Mouse (Mus musculus) heart, postnatal 14 days (tissue): ENCODE results near the gene Zfp950. TPM values are rescaled to one million over a fixed set of nuclear protein-coding genes. Genes with fewer than 3 reads are reported as not detected.

Experiments used
- DNase-seq, 2 experiments: peaks; one replicate each; pipeline ENCODE4 v3.0.0; 2021 to 2022
- intact Hi-C: fragments of 180-260 bp; cut with DNase I; formaldehyde crosslinking; loops from one replicate; pipeline ENCODE4 v1.15.1; 2025
- total RNA-seq, 2 experiments: library from RNA; stranded (reverse); gene quantifications; 2 replicates each; pipeline ENCODE4 v1.2.3; 2021

Zfp950 gene
- total RNA-seq, 2 experiments from 2014 or later = 9.9 to 14.8 TPM

GRCm38 (mm10) chr19:61065011-61065410, 75.6 kb downstream of the Zfp950 start:
- DNase-seq = no peak
- intact Hi-C loops = loop anchor here (2.0 kb wide), 1 partner anchor 176 kb away; the partner anchor contains the start of gene Grk5

GRCm38 (mm10) chr19:61064386-61064785, 76.3 kb downstream of the Zfp950 start:
- intact Hi-C loops = loop anchor here (2.0 kb wide), 1 partner anchor 176 kb away; the partner anchor contains the start of gene Grk5
- no peak for DNase-seq

GRCm38 (mm10) chr19:61057581-61057980, 83.1 kb downstream of the Zfp950 start:
- DNase-seq = no peak
- intact Hi-C loops = no loop called here

DNA sequence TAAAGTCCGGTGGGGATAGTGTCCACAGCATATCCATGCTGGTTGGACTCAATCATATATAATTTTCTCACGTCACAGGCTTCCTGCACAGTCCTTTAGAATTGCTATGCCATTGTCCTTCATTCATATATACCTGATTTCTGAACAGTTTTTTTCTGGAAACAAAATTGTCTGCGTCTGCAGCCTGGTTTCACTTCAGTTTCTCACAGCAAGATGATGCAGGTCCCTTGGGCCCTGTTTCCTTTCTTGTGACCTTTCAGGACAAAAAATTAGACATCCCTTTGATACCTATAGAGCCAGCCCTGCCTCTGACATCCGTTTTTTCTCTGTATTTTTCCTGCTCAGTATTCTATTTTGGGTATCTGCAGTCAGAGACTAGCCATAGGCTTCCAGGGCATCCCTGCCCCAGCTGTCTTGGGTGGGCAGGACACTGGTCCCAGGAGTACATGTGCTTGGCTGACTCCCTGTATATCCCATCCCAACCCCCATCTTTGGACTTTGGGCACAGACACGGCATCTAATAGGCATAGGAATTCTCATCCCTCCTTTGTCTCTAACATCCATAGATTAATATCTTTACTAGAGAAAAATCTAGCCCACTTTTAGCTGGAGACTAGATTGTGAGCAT, 83.7 kb downstream of the Zfp950 start:
- intact Hi-C loops = no loop called here
- DNase-seq = no peak

GRCm38 (mm10) chr19:61052786-61053185, 87.9 kb downstream of the Zfp950 start:
- no peak for DNase-seq
- intact Hi-C loops = no loop called here

GRCm38 (mm10) chr19:61052008-61052407, 88.6 kb downstream of the Zfp950 start:
- DNase-seq = no peak
- intact Hi-C loops = no loop called here

- intact Hi-C loops = no loop called here
- DNase-seq = no peak
Measured at GRCm38 (mm10) chr19:61051151-61051550, 89.5 kb downstream of the Zfp950 start.

- intact Hi-C loops = no loop called here
- no peak for DNase-seq
Measured at GRCm38 (mm10) chr19:61049413-61049812, 91.2 kb downstream of the Zfp950 start.

DNA sequence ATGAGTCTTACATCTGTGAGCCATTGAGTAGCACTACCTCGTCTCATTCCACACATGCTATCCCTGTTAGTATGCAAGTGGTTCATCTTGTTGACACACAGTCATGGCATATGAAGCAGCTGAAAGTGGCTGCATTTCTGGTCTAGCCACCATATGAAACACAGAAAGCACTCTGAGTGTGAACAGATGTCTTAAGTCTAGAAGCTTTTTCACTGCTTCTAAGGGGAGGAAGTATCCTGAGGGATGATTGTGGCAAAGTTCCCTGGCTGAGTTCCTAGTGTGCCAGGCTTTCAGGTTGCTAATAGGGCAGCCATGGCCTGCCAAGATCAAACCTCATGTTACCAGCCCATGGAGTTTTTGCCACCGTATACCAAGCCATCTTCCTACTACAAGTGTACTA, 92.0 kb downstream of the Zfp950 start:
- no peak for DNase-seq
- intact Hi-C loops = no loop called here

GRCm38 (mm10) chr19:61039151-61039550, 101.5 kb downstream of the Zfp950 start:
- no peak for DNase-seq
- intact Hi-C loops = no loop called here

DNA sequence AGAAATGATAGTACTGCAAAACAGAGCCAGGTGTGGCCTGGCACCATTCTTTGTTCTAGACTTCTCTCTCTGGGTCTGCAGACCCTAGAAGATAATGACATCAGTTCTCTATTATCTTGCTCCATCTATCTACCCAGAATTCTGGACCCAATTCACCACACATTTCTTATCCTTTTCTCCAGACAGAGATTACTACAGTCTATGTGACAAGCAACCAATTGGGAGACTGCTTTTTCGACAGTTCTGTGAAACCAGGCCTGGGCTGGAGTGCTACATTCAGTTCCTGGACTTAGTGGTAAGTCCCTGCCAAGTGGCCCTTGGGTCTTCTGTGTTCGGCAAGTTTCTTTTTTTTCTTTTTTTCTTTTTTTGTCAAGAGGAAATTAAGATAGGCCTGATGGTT, 109.1 kb downstream of the Zfp950 start:
- intact Hi-C loops = no loop called here
- no peak for DNase-seq

DNA sequence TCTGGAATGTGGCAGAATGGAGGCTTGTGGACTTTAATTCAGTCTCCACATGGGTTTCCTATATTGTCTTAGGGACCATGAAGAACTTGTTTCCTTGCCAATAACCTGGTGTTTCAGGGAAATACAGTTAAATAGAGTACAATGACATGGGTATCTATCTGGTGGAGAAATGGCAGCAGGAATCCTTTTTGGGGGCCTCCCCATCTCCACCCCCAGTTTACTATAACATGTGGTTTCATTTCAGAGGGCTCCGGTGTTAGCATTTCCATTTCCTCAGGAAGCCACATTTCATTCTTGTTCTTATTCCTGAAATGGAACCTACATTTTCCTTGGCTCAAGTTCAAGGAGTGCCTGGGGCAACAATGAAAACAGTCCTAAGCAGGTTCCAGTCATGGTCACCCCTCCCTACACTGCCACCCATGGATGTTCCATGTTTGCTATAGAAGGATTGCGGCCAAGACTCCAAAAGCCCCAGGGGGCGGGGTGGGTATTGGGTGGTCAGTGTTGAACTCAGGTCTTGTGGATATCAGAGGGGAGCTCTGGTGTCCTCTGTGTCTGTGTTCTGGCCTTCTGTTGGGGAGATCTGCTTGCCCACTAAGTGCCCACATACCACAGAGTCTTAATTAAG, 118.6 kb downstream of the Zfp950 start:
- no peak for DNase-seq
- intact Hi-C loops = no loop called here

DNA sequence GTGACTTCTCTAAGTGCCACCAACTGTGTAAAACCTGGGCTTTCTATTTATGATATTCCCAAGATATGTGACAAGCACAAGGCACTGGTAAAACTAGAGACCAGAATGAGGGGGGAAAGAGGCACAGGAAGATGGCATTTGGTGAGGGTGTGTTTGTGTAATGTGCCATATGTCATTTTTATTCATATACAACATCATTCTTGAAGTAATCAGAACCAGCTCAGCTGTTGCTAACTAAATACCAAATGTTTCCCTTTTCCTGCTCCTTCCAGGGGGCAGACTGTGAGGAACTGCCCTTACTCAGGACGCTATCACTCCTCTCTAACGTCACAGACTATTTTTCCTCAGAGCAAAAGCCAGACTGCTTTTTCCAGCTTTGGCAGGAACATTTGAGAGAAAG, 119.1 kb downstream of the Zfp950 start:
- DNase-seq = no peak
- intact Hi-C loops = no loop called here

DNA sequence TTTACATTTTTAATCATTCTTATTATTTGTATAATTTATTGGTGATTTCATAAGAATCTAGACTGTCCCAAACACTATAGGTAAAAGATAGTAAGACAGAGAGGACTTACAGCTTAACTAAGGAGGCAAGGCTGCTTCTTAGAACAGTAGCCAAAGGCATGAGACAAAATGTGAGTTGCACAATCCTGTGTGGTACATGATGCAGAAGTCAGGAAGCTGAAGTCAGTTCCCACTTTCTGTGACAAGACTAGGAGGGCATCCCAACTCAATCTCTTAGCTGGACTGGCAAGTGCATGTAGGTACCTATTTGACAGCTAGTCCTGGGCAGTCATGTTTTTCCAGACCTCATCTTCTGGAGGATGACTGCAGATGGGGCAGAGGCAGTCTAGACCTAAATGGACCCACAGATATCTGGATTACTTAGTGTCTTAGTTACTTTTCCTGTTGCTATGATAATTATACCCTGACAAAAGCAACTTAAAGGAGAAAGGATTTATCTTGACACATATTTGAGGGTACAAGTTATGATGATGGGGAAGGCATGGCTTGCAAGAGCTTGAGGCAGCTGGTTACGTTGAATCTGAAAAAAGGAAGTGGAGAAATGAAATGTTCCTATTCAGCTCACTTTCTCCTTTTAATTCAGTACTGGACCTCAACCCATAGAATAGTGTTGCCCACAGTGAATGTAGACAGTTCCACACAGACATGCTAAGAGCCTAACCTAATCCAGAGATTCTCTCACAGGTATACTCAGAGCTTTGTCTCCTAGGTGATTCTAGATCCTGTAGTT, 123.0 kb downstream of the Zfp950 start:
- intact Hi-C loops = no loop called here
- DNase-seq = no peak

- no peak for DNase-seq
- intact Hi-C loops = no loop called here
Measured at GRCm38 (mm10) chr19:61009266-61009665, 131.4 kb downstream of the Zfp950 start.

Other genes starting within 250 kb of the Zfp950 start
- gene Gm7102, start 35.5 kb upstream of the Zfp950 start, total RNA-seq = under 1 TPM in 1 of 2 experiments, not detected in 1; 0.24 TPM
- gene Gm6020, start 43.0 kb upstream of the Zfp950 start, total RNA-seq = not detected
- 1 to 10 TPM; 9.4 to 9.8 TPM for gene Csf2ra, start 87.6 kb upstream of the Zfp950 start, total RNA-seq
- gene Gm21060, start 156.2 kb upstream of the Zfp950 start, total RNA-seq = not detected